Mouse (Mus musculus) liver, adult 2 months (tissue): ENCODE results near the gene Arl15.

Experiments used
- CTCF ChIP-seq: fragments of 200-500 bp; IDR thresholded peaks from 2 replicates; pipeline ENCODE4 v1.5.1; 2011; ENCODE audit warnings: low read depth, low read length, control low read depth
- POLR2A ChIP-seq: fragments of 200-500 bp; IDR thresholded peaks from 2 replicates; pipeline ENCODE4 v1.6.1; 2011; ENCODE audit warnings: low read length, control low read depth; ENCODE audit not compliant: insufficient read depth; ENCODE audit errors: extremely low read depth

- TF ChIP-seq CTCF (no peak), POLR2A (no peak)
These were observed 92.8 kb downstream of the Arl15 start for GRCm38 (mm10) chr13:113887090-113887489.
